Mouse (Mus musculus): ENCODE results near the gene Gm10837.

DNA sequence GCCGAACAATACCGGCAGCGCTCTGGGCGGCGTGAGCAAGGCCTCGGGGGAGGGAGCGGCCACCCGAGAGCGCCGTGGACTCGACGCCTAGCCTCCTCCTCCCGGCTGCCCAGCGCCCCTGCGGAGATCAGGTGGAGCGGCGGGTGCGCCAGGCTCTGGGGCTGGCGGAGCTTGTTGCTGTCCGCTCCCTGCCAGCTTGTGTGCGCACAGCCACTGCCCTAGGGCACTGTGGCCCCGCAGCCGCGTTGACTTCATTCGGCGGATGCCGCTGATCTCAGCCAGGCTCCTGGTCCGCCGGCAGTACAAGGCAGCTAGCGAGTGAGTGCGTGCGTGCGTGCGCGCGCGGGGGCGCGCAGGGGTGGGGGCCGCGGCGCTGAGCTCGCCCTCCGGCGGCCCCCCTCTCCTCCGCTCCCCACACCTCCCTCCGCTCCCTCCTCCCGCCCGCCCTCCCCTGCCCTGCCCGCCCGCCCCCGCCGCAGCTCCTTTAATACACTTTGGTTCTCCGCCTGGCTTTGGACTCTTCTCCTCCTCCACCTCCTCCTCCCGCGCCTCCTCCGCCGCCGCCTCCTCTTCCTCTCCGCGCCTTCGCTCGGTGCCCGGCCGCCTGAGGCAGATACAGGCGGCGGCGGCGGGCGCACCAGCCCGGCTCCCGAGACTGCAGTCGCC is 15.4 kb upstream of the Gm10837 start, which contains the start of gene Zic2:
- TF ChIP-seq CTCF (IDR thresholded peaks at IDR 0.05; ENCODE audit: extremely low read depth, insufficient read depth, insufficient read length, insufficient replicate concordance): no peak
- TF ChIP-seq POLR2A (IDR thresholded peaks at IDR 0.05; ENCODE audit: low read depth, low read length): no peak
